Mouse (Mus musculus): Measurements from ENCODE around the gene Fam208b. TPM values are rescaled to one million over a fixed set of nuclear protein-coding genes. Genes with fewer than 3 reads are reported as not detected.

Fam208b gene
- polyA plus RNA-seq, 1 experiment, result 0.02 TPM

- TF ChIP-seq GATA1 (IDR thresholded peaks at IDR 0.05; ENCODE audit: low read length), result no peak
- TF ChIP-seq TAL1 (IDR thresholded peaks at IDR 0.05; ENCODE audit: low read length), result no peak
- H3K4me1 ChIP-seq (ENCODE audit: control insufficient read depth), result peaks cover 15% of the 10 kb centered on the region
These were observed 25.9 kb upstream of the Fam208b start for GRCm38 (mm10) chr13:3636797-3637196.

GRCm38 (mm10) chr13:3635076-3635475 lies 24.2 kb upstream of the Fam208b start:
- Histone ChIP-seq H3K4me3 (replicated peaks) (no peak overlapping the region), H3K36me3 (ENCODE audit: control insufficient read depth) (no peaks in the 10 kb centered on the region), H3K4me1 (ENCODE audit: control insufficient read depth) (peaks cover 15% of the 10 kb centered on the region), H3K27me3 (ENCODE audit: control insufficient read depth) (peaks cover 13% of the 10 kb centered on the region), H3K9me3 (ENCODE audit: control insufficient read depth, low read length) (no peaks in the 10 kb centered on the region)
- TF ChIP-seq GATA1 (IDR thresholded peaks at IDR 0.05; ENCODE audit: low read length), result no peak
- no peak for TF ChIP-seq TAL1 (IDR thresholded peaks at IDR 0.05; ENCODE audit: low read length)

More at GRCm38 (mm10) chr13:3636797-3637196, 25.9 kb upstream of the Fam208b start:
- Histone ChIP-seq H3K36me3 (ENCODE audit: control insufficient read depth) (no peaks in the 10 kb centered on the region), H3K9me3 (ENCODE audit: control insufficient read depth, low read length) (no peaks in the 10 kb centered on the region), H3K4me3 (replicated peaks) (no peak overlapping the region), H3K27me3 (ENCODE audit: control insufficient read depth) (peaks cover 13% of the 10 kb centered on the region)

- Histone ChIP-seq H3K9me3 (ENCODE audit: control insufficient read depth, low read length) (no peaks in the 10 kb centered on the region), H3K4me1 (ENCODE audit: control insufficient read depth) (peaks cover 15% of the 10 kb centered on the region), H3K36me3 (ENCODE audit: control insufficient read depth) (no peaks in the 10 kb centered on the region), H3K4me3 (replicated peaks) (peak within 1 kb of the TSS; percentile 72), H3K27me3 (ENCODE audit: control insufficient read depth) (peaks cover 13% of the 10 kb centered on the region)
- no peak for TF ChIP-seq TAL1 (IDR thresholded peaks at IDR 0.05; ENCODE audit: low read length)
These were observed 23.2 kb upstream of the Fam208b start, which contains the start of gene Asb13 for GRCm38 (mm10) chr13:3633895-3634811. Gene Asb13, plus strand, starts transcription at chr13:3634032.

GRCm38 (mm10) chr13:3633131-3633530 lies 22.2 kb upstream of the Fam208b start:
- H3K27me3 ChIP-seq (ENCODE audit: control insufficient read depth), result peaks cover 13% of the 10 kb centered on the region
- no peak for TF ChIP-seq TAL1 (IDR thresholded peaks at IDR 0.05; ENCODE audit: low read length)
- TF ChIP-seq GATA1 (IDR thresholded peaks at IDR 0.05; ENCODE audit: low read length), result no peak
- H3K9me3 ChIP-seq (ENCODE audit: control insufficient read depth, low read length), result no peaks in the 10 kb centered on the region
- H3K4me1 ChIP-seq (ENCODE audit: control insufficient read depth), result peaks cover 15% of the 10 kb centered on the region
- no peaks in the 10 kb centered on the region for H3K36me3 ChIP-seq (ENCODE audit: control insufficient read depth)
- no peak overlapping the region for H3K4me3 ChIP-seq (replicated peaks)

DNA sequence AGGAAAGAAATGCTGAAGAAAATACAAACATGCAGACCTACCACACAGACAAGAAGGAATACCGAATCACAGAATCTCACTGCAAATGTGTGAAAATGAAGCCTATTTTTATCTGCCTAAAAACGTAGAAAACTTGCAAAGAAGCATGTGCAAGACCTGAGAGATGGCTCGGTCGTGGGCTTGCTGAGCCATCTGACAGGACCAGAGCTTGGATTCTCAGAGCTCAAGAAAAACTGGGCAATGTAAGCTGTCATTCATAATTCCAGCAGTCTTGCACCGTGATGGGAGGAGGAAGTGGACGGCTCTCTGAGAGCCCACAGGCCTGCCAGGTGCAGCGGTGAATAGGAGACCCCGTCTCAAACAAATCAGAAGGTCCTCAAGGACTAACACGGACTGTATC lies 21.6 kb upstream of the Fam208b start:
- H3K27me3 ChIP-seq (ENCODE audit: control insufficient read depth), result peaks cover 13% of the 10 kb centered on the region
- H3K4me3 ChIP-seq (replicated peaks), result no peak overlapping the region
- no peaks in the 10 kb centered on the region for H3K9me3 ChIP-seq (ENCODE audit: control insufficient read depth, low read length)
- TF ChIP-seq TAL1 (IDR thresholded peaks at IDR 0.05; ENCODE audit: low read length) (no peak), GATA1 (IDR thresholded peaks at IDR 0.05; ENCODE audit: low read length) (no peak)
- no peaks in the 10 kb centered on the region for H3K36me3 ChIP-seq (ENCODE audit: control insufficient read depth)
- peaks cover 15% of the 10 kb centered on the region for H3K4me1 ChIP-seq (ENCODE audit: control insufficient read depth)

- Histone ChIP-seq H3K27me3 (ENCODE audit: control insufficient read depth) (peaks cover 3% of the 10 kb centered on the region; the same call in 1 of the 2 replicates), H3K36me3 (ENCODE audit: control insufficient read depth) (no peaks in the 10 kb centered on the region), H3K4me3 (replicated peaks) (no peak overlapping the region), H3K9me3 (ENCODE audit: control insufficient read depth, low read length) (peaks cover 5% of the 10 kb centered on the region), H3K4me1 (ENCODE audit: control insufficient read depth) (no peaks in the 10 kb centered on the region)
- no peak for TF ChIP-seq GATA1 (IDR thresholded peaks at IDR 0.05; ENCODE audit: low read length)
These were observed 17.2 kb upstream of the Fam208b start for GRCm38 (mm10) chr13:3628102-3628501.

GRCm38 (mm10) chr13:3627139-3627538 lies 16.2 kb upstream of the Fam208b start:
- Histone ChIP-seq H3K36me3 (ENCODE audit: control insufficient read depth) (no peaks in the 10 kb centered on the region), H3K4me1 (ENCODE audit: control insufficient read depth) (no peaks in the 10 kb centered on the region), H3K4me3 (replicated peaks) (no peak overlapping the region), H3K27me3 (ENCODE audit: control insufficient read depth) (no peaks in the 10 kb centered on the region; the same call in 1 of the 2 replicates), H3K9me3 (ENCODE audit: control insufficient read depth, low read length) (peaks cover 6% of the 10 kb centered on the region)
- no peak for TF ChIP-seq TAL1 (IDR thresholded peaks at IDR 0.05; ENCODE audit: low read length)
- no peak for TF ChIP-seq GATA1 (IDR thresholded peaks at IDR 0.05; ENCODE audit: low read length)

GRCm38 (mm10) chr13:3610118-3610794 lies 652 bp downstream of the Fam208b start:
- H3K4me1 ChIP-seq (ENCODE audit: control insufficient read depth), result peaks cover 11% of the 10 kb centered on the region
- H3K36me3 ChIP-seq (ENCODE audit: control insufficient read depth), result no peaks in the 10 kb centered on the region; the same call in none of the 2 replicates
- no peaks in the 10 kb centered on the region for H3K27me3 ChIP-seq (ENCODE audit: control insufficient read depth)
- H3K9me3 ChIP-seq (ENCODE audit: control insufficient read depth, low read length), result peaks cover 7% of the 10 kb centered on the region
- peak overlapping the region; percentile 82 for H3K4me3 ChIP-seq (replicated peaks)
- TF ChIP-seq GATA1 (IDR thresholded peaks at IDR 0.05; ENCODE audit: low read length) (no peak), TAL1 (IDR thresholded peaks at IDR 0.05; ENCODE audit: low read length) (no peak)

GRCm38 (mm10) chr13:3609780-3610117 lies 1.2 kb downstream of the Fam208b start:
- Histone ChIP-seq H3K27me3 (ENCODE audit: control insufficient read depth) (no peaks in the 10 kb centered on the region), H3K4me3 (replicated peaks) (peak overlapping the region; percentile 82), H3K4me1 (ENCODE audit: control insufficient read depth) (peaks cover 11% of the 10 kb centered on the region), H3K9me3 (ENCODE audit: control insufficient read depth, low read length) (peaks cover 6% of the 10 kb centered on the region), H3K36me3 (ENCODE audit: control insufficient read depth) (no peaks in the 10 kb centered on the region; the same call in none of the 2 replicates)
- TF ChIP-seq TAL1 (IDR thresholded peaks at IDR 0.05; ENCODE audit: low read length) (no peak), GATA1 (IDR thresholded peaks at IDR 0.05; ENCODE audit: low read length) (no peak)

Data from erythroblast, embryonic 14.5 days (primary cell).